Mouse (Mus musculus) spleen, postnatal 36 days (tissue): ENCODE measurements at regions not wholly inside any gene's neighbourhood (a gene's known extent, or its start where the extent isn't known, plus 50 kb on each side); places are given as distances from the start of the nearest gene placed in this dataset.

Experiments
- DNase-seq, 2 experiments: peaks; one replicate each; pipeline ENCODE4 v3.0.0; 2022; ENCODE audit warnings: low spot score in 2 of 2, mixed read lengths in 1 of 2

DNA sequence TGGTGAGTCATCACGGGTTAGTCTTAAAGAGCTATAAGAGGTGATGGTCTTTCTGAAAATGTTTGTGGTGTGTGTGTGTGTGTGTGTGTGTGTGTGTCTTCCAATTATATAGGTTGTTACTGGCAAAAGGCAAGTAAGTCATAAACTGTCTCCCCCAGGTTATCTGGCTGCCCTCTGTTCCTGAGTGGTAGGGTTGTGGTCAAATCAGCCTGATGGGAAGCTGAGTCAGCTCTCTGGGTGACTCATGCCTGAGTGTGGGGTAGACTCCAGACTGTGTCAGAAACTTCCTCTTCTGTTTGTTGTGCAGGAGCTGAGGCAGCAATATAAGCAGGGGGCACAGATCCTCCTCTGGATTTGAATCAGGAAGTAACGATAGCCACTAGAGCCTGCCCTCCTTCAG lies 656.8 kb upstream of the Tgif2lx2 start:
- DNase-seq, result peak in 1 of 2 experiments; percentile 1
